Mouse (Mus musculus) megakaryocyte-erythroid progenitor cell, adult 5-6 weeks (primary cell): ENCODE data around the gene Gjb4. TPM values are rescaled to one million over a fixed set of nuclear protein-coding genes. Genes with fewer than 3 reads are reported as not detected.

Experiments used
- ATAC-seq: replicated peaks from 2 replicates; pipeline ENCODE4 v1.8.0; 2016; ENCODE audit warnings: mild to moderate bottlenecking, inconsistent platforms; ENCODE audit not compliant: severe bottlenecking, poor library complexity, low FRiP score, low TSS enrichment
- total RNA-seq, 2 experiments: library from RNA; stranded (forward) in 1 of 2; stranded (reverse) in 1 of 2; fragments of 200-1000, 215-1000 nt in 1 of 2; fragments of >200 nt in 1 of 2; fragmentation: Nextera tagmentation in 1 of 2; gene quantifications; 2 replicates each; pipeline ENCODE4 v1.2.3; 2014 to 2017

The Gjb4 gene
- total RNA-seq, 2 experiments from 2014 or later: not detected

- ATAC-seq: no peak
Measured at GRCm38 (mm10) chr4:127354506-127355485, 915 bp upstream of the Gjb4 start.

GRCm38 (mm10) chr4:127352594-127352993 lies 1.3 kb downstream of the Gjb4 start:
- no peak for ATAC-seq

DNA sequence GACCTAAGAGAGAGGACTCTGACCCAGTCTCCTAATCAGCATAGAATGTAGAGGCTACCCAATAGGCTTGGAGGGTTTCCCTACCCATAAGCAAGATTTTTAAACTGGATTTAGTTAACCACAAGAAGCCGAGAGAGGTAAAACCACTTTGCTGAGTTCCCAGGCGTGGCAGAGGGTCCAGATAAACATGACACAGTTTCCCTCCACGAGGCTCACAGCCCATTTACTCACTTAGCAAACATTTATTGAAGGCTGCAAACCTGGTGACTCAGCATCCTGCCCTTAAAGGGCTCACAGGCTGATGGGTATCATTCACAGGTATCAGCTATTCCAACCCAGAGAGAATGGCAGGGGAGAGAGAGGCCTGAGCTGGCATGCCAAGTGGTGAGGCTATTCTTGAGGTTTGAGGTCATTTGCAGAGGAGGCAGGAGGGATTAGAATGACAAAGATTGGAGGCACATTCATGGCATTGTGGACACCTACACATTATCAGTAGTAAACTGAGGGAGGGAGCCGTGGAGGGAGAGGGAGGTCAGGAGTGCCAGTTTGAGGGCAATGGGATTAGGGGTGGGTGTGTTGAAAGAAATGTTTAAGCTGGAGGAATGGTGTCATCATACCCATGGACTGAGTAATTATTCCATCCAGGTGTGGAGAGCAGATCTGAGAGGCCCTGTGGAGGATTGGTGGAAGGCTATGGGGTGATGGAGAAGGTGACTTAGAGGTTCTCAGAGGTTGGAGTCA lies 4.2 kb downstream of the Gjb4 start:
- no peak for ATAC-seq

- ATAC-seq: no peak
Measured at GRCm38 (mm10) chr4:127345000-127345399, 8.9 kb downstream of the Gjb4 start.

DNA sequence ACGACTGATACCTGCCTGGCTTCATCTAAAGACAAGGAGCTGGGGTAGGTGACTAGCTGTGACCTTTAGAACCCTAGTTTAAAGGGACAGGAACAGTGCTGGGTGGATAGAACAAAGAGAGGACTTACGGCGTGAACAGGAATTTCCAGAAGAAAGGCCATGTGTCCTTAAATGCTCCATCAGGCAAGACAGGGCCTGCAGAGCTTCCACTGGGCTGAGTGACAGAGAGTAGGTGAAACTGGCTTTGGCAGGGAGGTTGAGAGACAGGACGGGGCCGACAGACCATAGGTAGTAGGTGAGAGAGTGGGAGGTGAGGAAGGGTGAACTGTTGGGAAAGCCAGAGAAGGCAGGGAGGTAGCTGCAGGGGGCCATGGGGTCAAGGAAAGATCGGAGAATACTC lies 12.5 kb downstream of the Gjb4 start:
- no peak for ATAC-seq

- no peak for ATAC-seq
Measured at GRCm38 (mm10) chr4:127337668-127338067, 16.2 kb downstream of the Gjb4 start.

GRCm38 (mm10) chr4:127334870-127335504 lies 18.9 kb downstream of the Gjb4 start:
- no peak for ATAC-seq

DNA sequence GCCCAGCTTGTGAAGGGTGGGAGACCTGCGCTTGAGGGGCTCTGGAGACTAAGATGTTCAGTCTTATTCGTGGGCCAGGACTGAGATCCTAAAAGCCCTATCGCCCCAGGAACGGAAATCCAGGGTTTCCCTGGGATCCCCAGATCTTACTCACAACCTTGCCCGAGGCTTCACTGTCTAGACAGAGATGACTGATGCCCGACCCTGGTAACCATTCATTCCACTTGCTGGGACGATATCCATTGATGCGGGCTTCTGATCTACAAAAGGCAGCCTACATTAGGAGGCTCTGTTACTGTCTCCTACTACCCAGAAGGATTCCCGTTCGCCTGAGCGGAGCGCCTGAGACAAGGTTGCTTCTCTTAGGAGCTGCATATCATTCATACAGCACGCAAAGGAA lies 22.7 kb downstream of the Gjb4 start:
- ATAC-seq: no peak

DNA sequence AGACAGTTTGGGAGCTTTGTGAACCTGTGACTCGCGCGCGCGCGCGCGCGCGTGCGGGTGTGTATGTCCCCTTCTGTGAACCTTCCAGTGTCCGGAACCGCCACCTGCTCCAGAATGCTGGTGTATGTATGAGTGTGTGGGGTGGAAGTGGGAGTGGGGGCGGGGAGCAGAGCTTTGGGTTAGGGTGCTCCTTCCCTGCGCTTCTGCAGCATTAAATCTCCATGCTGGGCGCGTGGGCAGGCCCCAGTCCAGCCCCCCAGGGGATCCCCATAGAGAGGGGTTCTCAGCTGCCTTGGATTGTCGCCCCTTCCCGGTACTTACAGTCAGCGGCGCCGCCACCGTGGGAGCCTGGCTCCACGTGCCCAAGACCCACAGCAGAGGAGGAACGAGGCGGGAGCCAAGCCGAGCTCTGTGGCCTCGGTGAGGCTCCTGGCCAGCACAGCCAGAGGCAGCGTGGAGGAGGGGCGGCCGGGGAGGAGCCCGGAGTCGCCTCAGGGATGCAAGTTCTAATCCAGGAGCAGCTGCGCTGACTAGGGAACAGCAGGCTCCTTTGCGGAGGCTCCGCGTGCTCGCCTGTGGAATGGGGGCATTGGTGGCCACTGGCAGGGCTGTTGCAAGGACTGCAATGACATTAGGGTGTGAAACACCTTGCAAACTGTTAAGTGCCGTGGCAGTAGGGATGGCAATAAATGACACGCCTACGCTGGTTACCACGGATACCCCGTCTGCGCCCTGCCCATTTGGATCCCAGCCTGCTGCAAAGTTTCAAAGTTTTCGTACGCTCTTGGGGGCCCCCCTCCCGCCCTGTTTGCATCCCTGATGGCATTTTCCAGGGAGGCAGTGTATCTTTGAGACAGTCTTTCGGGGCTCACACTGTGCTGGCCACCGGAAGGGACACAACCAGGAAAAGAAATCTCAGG lies 23.4 kb downstream of the Gjb4 start, which contains the start of gene Gjb3:
Gjb3 (minus strand) TSS at position 664 of the 920 bp plus-strand sequence.
- no peak for ATAC-seq

DNA sequence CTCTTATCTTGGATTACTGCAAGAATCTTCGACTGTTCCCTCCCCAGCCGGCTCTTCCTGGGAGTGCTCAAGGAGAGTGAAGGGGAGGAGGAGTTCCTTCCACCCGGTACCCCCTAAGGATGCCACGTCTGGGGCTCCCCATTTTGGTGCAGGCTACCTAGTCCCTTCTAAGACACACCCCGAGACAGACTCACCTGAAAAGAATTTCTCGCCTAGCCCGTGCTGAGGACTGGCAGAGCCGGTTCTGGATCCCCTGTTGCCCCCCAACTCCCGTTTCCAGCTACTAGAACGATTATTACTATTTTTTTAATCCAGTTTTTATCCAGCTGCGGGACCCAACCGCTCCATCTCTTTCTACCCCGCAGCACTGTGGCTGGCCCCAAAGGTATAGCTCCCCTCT lies 24.1 kb downstream of the Gjb4 start:
- ATAC-seq: no peak

DNA sequence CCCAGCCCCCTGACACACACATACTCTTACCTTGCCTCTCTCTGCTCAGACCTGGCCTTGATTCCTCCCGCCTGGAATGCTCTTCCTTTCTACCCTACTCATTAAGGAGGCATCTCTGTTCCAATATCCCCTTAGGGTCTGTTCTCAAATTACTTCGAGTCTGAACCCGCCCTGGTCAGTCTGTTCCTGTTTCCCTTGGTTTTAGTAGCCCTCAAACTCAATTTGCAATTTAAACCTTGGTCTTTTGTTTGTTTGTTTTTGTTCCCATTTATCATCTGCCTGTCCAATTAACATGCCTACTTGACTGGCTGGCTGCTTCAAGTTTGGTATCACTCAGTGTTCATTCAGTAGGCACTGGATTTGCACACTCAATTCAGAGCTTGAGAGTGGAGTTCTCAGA lies 24.8 kb downstream of the Gjb4 start:
- ATAC-seq: no peak

GRCm38 (mm10) chr4:127328378-127328777 lies 25.5 kb downstream of the Gjb4 start:
- no peak for ATAC-seq

DNA sequence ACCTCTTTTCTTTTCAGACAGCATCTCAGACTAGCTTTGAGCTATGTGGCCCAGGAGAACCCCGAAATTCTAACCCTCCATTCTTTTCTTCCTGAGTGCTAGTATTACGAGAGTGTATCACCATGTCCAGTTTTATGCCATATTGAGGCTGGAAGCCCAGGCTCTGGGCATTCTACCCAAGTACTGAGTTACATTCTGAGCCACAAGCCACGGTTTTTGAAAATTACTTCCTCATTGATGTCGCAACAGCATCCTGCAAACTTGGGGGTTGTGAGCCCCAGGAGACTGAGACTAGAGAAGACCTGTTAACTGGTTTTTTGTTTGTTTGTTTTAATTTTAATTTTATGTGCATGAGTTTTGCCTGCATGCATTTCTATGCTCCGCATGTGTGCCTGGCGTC lies 26.1 kb downstream of the Gjb4 start:
- no peak for ATAC-seq

DNA sequence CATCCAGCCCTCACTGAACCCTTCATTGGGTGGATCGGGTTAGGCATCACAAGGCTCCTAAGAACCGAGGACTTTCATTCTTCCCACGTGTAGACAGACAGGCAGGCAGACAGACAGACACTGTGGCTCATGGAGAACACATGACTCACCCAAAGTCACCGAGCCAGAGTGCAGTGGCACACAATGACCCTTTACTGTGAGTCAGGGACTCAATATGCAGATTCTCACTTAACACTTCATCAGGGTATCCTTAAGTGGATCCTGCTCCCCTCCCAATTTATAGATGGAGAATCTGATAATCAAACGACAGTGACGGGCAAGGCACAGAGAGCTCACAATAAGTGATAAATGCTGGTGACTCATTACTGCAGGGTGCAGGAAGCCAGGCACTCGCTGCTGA lies 26.6 kb downstream of the Gjb4 start:
- no peak for ATAC-seq

DNA sequence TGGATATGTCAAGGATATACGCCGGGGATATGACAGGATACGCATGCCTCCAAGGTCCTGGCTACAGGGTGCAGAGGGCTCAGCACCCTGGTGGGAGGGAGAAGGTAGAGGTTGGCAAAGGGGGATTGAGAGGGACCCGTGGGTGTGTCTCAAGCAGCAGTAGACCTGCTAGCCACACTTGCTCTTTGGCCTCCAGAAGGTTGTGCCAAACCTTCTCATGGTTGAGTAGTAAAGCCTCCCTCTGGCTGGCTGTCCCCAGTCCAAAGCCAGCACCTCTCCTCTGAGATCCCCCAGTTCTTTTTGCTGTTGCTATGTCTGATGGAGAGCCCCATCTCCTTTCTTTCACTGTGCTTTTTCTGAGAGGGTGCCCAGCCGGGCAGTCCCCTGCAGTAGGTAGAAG lies 28.6 kb downstream of the Gjb4 start:
- ATAC-seq: no peak

GRCm38 (mm10) chr4:127324759-127325158 lies 29.1 kb downstream of the Gjb4 start:
- peak; percentile 91 for ATAC-seq

DNA sequence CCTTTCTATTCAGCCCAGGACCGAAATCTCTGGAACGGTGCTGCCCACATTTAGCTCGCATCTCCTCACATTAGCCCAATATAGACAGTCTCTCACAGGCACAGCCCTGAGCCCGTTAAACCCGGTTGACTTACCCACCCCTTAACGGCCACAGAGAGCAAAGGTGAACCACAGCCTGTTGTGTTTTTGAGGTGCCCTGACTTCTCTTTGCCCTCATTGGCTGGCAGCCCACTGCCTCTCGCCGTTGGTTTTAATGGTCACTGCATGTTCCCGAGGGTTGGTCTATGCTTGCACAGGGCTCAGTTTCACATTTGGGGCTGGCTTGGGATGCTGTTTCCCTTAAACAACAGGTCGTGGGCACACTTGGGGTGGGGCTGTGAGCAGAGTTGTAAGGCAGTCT lies 29.6 kb downstream of the Gjb4 start:
- ATAC-seq: no peak

DNA sequence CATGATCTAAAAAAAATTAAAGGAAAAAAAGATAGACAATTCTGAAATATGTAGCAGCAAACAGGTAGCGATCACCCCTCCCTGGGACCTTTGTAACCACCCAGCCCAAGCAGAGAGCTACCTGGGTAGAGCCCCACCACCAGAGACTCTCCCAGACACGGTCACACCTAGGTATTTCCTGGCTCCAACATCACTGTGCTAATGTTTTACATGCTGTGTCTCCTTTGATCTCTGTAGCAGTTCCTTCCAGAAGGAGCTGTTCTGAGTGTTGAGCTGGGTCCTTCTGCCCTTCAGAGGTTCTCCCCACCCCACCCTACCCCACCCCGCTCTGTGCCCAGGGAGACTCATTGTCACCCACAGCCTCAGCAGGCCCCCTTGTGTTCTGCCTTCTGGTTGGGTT lies 30.2 kb downstream of the Gjb4 start:
- ATAC-seq: no peak

GRCm38 (mm10) chr4:127319613-127320012 lies 34.3 kb downstream of the Gjb4 start:
- peak; percentile 84 for ATAC-seq
